Mouse (Mus musculus) spleen, adult 2 months (tissue): Measurements from ENCODE around the gene Il27. TPM values are rescaled to one million over a fixed set of nuclear protein-coding genes. Genes with fewer than 3 reads are reported as not detected.

Experiments used
- DNase-seq, 2 experiments: peaks; one replicate each; pipeline versions ENCODE4 v3.0.0 to v3.0.0-alpha.2; 2012 to 2021; ENCODE audit warnings: low spot score in 2 of 2, low read depth in 1 of 2
- H3K27ac ChIP-seq: fragments of 200-500 bp; 2 replicates; pipeline ENCODE4 v1.5.1; 2012; ENCODE audit warnings: low read length, inconsistent platforms; ENCODE audit not compliant: insufficient read depth
- H3K27me3 ChIP-seq: fragments of 200-500 bp; 2 replicates; pipeline ENCODE4 v1.6.1; 2012; ENCODE audit warnings: mild to moderate bottlenecking, moderate library complexity, low read length, inconsistent platforms; ENCODE audit not compliant: control insufficient read depth, insufficient read depth
- H3K36me3 ChIP-seq: fragments of 200-500 bp; 2 replicates; pipeline ENCODE4 v1.6.1; 2012; ENCODE audit warnings: mild to moderate bottlenecking, low read length, inconsistent platforms; ENCODE audit not compliant: control insufficient read depth, insufficient read depth
- H3K4me1 ChIP-seq: fragments of 200-500 bp; 2 replicates; pipeline ENCODE4 v1.6.1; 2011; ENCODE audit warnings: inconsistent platforms; ENCODE audit not compliant: control insufficient read depth, insufficient read depth, insufficient read length
- H3K4me3 ChIP-seq: fragments of 200-500 bp; 2 replicates; pipeline ENCODE4 v1.5.1; 2011; ENCODE audit warnings: mild to moderate bottlenecking, inconsistent platforms; ENCODE audit not compliant: insufficient read depth, insufficient read length; ENCODE audit errors: extremely low read depth
- CTCF ChIP-seq: fragments of 200-500 bp; IDR thresholded peaks from 2 replicates; pipeline ENCODE4 v1.5.1; 2011; ENCODE audit warnings: mild to moderate bottlenecking, inconsistent platforms; ENCODE audit not compliant: insufficient read depth, insufficient read length, insufficient replicate concordance; ENCODE audit errors: extremely low read depth
- POLR2A ChIP-seq: fragments of 200-500 bp; IDR thresholded peaks from 2 replicates; pipeline ENCODE4 v1.6.1; 2011; ENCODE audit warnings: low read depth, low read length, inconsistent platforms
- WGBS: fragments of 180-500 bp; shearing (Covaris S2); methylation state at CpG from one replicate; pipeline ENCODE4 v1.1.7; 2018; 5-methylcytosine and 5-hydroxymethylcytosine counted together
- polyA plus RNA-seq: library from polyadenylated mRNA; depleted of rRNA; stranded (reverse); fragments of >200 nt; gene quantifications from 2 replicates; pipeline ENCODE4 v1.2.3, GENCODE M21; 2012

Gene Il27
- polyA plus RNA-seq, 1 experiment, result 0.79 TPM

DNA sequence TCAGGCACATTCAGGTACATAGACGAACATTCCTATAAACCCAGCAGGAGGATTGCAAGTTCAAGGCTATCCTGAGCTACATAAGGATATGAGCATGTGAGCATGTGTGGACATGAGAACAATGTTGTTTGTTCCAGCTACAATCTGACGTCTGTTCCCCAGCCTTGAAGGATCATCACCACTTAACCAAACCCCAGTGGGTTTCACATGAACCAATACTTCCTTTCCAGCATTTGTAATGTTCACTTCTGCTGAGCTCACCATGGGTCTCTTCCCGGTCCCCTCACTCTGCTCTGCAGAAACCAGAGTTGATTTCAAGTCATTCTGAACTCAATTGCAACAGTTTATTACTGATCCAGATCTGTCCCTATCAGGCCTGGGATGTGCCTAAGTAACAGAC, 7.9 kb upstream of the Il27 start:
- no peak for DNase-seq
- no peaks in the 10 kb centered on the region for H3K36me3 ChIP-seq
- H3K4me3 ChIP-seq, result no peak overlapping the region
- H3K27ac ChIP-seq, result no peak overlapping the region
- H3K27me3 ChIP-seq, result no peaks in the 10 kb centered on the region
- peaks cover 2% of the 10 kb centered on the region; the same call in 1 of the 2 replicates for H3K4me1 ChIP-seq
- TF ChIP-seq POLR2A, result no peak
- no peak for TF ChIP-seq CTCF
- 38% methylated on average over 3 of the region's 3 CpGs for WGBS

DNA sequence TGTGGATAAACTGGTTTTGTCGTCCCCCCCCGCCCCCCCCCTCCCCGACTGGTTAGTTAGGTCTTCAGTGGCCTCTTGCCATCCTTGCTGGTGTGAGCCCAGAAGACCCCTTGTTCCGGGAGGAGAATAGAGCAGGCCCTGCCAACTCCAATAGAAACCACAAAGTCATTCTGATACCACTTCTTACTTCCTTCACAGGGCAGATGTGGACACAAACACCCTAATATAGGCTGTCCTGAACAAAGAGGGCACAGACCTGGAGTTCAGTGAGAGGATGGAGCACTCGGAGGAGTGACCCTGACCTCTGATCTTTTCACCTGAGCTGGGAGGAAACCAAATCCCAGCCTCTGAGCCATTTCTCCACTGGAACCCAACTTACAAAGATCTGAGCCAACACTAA, 7.2 kb upstream of the Il27 start:
- no peak for TF ChIP-seq POLR2A
- no peak for TF ChIP-seq CTCF
- Histone ChIP-seq H3K36me3 (no peaks in the 10 kb centered on the region), H3K27ac (no peak overlapping the region), H3K4me1 (peaks cover 2% of the 10 kb centered on the region; the same call in 1 of the 2 replicates), H3K27me3 (no peaks in the 10 kb centered on the region), H3K4me3 (no peak overlapping the region)
- 18% methylated on average over 5 of the region's 5 CpGs for WGBS
- DNase-seq, result no peak

DNA sequence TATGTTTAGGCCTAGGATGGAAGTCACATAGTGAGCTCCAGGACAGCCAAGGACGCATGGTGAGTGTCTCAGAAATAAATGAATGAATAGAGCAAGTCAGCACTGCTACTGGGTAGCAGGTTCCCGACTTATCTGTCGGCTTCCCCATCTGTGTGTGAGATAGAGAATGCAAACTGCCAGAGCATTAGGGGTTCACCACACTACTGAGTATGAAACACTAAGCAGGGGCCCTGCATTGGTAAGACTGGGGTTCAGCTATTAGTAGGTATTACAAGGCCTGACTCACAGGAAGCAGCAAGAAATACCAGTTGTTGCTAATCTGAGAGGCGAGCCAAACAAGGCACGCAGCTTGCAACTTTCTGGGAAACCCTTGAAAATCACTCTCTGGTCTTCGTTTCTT, 4.2 kb upstream of the Il27 start:
- DNase-seq, result no peak
- Histone ChIP-seq H3K36me3 (no peaks in the 10 kb centered on the region), H3K27me3 (no peaks in the 10 kb centered on the region), H3K4me3 (no peak overlapping the region), H3K4me1 (no peaks in the 10 kb centered on the region), H3K27ac (no peak overlapping the region)
- TF ChIP-seq CTCF (no peak), POLR2A (no peak)
- 71% methylated on average over 6 of the region's 6 CpGs for WGBS

DNA sequence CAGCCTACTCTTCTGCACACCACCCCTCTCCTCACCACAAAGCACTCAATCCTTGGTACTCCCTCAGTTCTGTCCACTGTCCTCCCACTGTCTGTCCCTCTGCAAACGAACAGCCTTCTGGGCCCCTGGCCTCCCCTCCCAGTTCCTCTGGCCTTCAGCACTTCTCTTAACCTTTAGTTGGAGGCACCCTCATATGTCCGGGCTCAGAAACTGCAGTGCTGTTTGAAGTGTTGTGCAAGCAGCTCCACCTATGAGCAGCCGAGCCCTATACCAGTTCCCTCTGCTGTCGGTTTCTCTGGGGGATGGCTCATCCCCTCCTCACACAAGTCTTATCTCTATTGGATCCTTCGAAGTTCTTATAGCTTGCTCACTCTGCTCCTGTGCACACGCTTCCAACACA, 1.7 kb upstream of the Il27 start:
- 41% methylated on average over 6 of the region's 6 CpGs for WGBS
- TF ChIP-seq POLR2A (no peak), CTCF (no peak)
- H3K4me1 ChIP-seq, result no peaks in the 10 kb centered on the region

DNA sequence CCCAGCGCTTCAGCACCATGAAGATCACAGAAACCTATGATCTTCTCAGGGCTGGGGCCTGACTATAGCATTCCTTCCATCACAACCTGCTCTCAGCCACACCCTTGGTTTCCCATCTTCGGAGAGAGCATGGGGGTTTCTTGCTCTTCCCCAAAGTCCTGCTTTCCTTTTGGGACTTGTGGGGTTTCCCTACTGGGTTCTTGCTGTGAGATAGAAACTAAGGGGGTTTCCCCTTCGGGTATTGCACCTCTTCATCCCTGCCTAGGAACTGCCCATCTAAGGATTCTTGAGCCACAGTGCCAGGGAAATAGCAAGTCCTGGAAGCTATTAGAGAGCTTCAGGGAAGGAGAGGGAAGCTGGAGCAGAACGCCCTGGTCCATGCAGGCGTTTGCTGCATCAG, 1.1 kb upstream of the Il27 start:
- H3K4me3 ChIP-seq, result no peak overlapping the region
- TF ChIP-seq POLR2A, result no peak
- no peak for TF ChIP-seq CTCF
- 75% methylated on average over 5 of the region's 5 CpGs for WGBS
- no peaks in the 10 kb centered on the region for H3K36me3 ChIP-seq
- H3K27me3 ChIP-seq, result no peaks in the 10 kb centered on the region
- no peak for DNase-seq
- no peaks in the 10 kb centered on the region for H3K4me1 ChIP-seq
- no peak overlapping the region for H3K27ac ChIP-seq

More for the DNA sequence above, 1.7 kb upstream of the Il27 start:
- Histone ChIP-seq H3K4me3 (no peak overlapping the region), H3K27me3 (no peaks in the 10 kb centered on the region), H3K36me3 (no peaks in the 10 kb centered on the region), H3K27ac (no peak overlapping the region)
- DNase-seq, result no peak

DNA sequence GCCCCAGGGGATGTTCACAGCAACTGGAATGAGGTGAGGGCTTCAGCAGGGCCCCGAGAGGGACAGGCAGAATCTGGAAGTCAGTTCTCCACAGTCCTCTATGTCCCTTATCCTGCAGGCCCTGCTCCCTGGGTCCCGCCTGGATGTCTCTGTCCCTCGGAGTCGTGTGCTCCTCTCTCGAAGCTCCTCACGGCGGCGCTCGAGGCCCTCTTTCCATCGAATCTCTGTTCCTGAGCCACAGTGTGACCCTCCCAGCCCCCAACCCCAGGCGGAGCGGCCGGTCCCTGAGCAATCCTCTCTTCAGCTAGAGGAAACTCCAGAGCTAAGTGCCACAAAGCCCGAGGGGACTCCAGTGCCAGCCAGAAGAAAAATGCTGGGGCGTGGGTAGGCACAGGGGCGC, 7.0 kb downstream of the Il27 start:
- DNase-seq, result no peak
- no peak overlapping the region for H3K4me3 ChIP-seq
- WGBS, result 79% methylated on average over 16 of the region's 16 CpGs
- H3K4me1 ChIP-seq, result peaks cover 2% of the 10 kb centered on the region; the same call in 1 of the 2 replicates
- H3K27ac ChIP-seq, result 0 out of 2 replicates have a peak overlapping the region, but pooled peaks have one; percentile 4
- no peak for TF ChIP-seq CTCF
- TF ChIP-seq POLR2A, result no peak
- no peaks in the 10 kb centered on the region for H3K36me3 ChIP-seq
- no peaks in the 10 kb centered on the region for H3K27me3 ChIP-seq

DNA sequence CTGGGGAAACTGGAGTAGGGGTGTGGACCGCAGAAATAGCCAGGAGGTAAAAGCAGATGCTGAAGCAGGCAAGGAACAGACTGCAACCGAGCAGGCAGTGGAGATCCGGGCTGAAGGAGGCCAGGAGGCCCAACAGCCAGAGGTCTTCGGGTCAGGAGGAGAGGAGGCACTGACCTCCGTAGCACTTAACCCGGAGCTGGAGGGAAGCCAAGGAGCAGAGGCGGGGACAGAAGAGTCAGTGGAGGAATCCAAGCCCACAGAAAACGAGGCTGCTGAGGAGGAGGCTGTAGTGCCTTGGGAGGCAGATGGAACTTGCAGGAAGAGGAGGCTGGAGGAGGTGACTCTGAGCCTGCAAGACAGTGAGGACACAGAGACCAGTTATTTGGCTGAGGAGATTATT, 7.9 kb downstream of the Il27 start:
- 76% methylated on average over 8 of the region's 8 CpGs for WGBS
- H3K27me3 ChIP-seq, result no peaks in the 10 kb centered on the region

More for the DNA sequence above, 7.9 kb downstream of the Il27 start:
- TF ChIP-seq POLR2A (no peak), CTCF (no peak)
- Histone ChIP-seq H3K4me3 (no peak overlapping the region), H3K27ac (no peak overlapping the region), H3K36me3 (no peaks in the 10 kb centered on the region), H3K4me1 (peaks cover 5% of the 10 kb centered on the region; the same call in 1 of the 2 replicates)
- DNase-seq, result no peak
